In the genomic region with DNA sequence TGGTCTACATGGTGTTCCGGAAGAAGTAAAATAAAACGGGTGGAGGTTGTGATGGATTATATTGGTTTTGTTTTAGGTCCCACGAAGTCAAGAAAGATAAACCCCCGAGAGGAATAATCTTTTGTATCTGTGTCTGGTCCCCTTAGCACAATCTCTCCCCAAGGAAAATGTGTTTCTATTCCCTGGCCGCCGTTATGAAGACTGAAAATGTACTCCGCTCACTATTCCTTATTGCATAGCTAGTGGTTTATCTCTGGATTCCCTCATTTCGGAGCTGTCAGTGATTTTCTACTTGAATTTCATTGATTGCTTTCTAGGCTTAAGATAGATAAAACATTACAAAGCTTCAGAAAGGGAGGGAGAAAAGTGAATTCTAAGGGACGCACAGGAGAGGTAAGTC, we compare ENCODE assay signal across 8 mouse cellular contexts. TPM values are rescaled to one million over a fixed set of nuclear protein-coding genes. Genes with fewer than 3 reads are reported as not detected.
DNase-seq lines count a peak whose midpoint lies in the region; ATAC-seq lines count a peak whose summit lies in the region.

No protein-coding gene starts in this region.

- H3K9me3 ChIP-seq in heart, embryonic 14.5 days (ENCODE audit: control insufficient read depth, low read length) = no peaks in the 10 kb centered on the region
- no peaks in the 10 kb centered on the region for H3K9me3 ChIP-seq in hindbrain, embryonic 13.5 days
- no peaks in the 10 kb centered on the region for H3K9me3 ChIP-seq in midbrain, embryonic 13.5 days

- peak overlapping the region; percentile 32 to 84; a peak in 3 of 4 replicates for H3K27ac ChIP-seq in heart, embryonic 14.5 days (replicated peaks in 1 of 2; ENCODE audit: control insufficient read depth in 1 of 2, insufficient read depth in 1 of 2, low read depth in 2 of 2, low read length in 2 of 2)
- H3K27ac ChIP-seq in hindbrain, embryonic 13.5 days = peak overlapping the region; percentile 100
- H3K27ac ChIP-seq in midbrain, embryonic 13.5 days = peak overlapping the region; percentile 100

- no peaks in the 10 kb centered on the region for H3K27me3 ChIP-seq in heart, embryonic 14.5 days (ENCODE audit: control insufficient read depth, insufficient read depth, low read length)
- no peaks in the 10 kb centered on the region for H3K27me3 ChIP-seq in hindbrain, embryonic 13.5 days
- H3K27me3 ChIP-seq in midbrain, embryonic 13.5 days = no peaks in the 10 kb centered on the region

- peak overlapping the region; percentile 89 to 99; a peak in 3 of 4 replicates for H3K4me3 ChIP-seq in heart, embryonic 14.5 days (ENCODE audit: control insufficient read depth in 1 of 2, insufficient read depth in 1 of 2, low read depth in 1 of 2, low read length in 2 of 2)
- H3K4me3 ChIP-seq in hindbrain, embryonic 13.5 days = peak overlapping the region; percentile 99
- peak overlapping the region; percentile 97 for H3K4me3 ChIP-seq in midbrain, embryonic 13.5 days (replicated peaks)

- intact Hi-C loops in left cerebral cortex, postnatal 10 days (cut with DNase I) = loop anchor here (2.0 to 5.0 kb wide), 2 partner anchors 39 to 188 kb away; no protein-coding TSS in a partner anchor

- no peak for DNase-seq in heart, adult 8-10 months (ENCODE audit: low spot score)
- peak; percentile 58 for DNase-seq in adipocyte (ENCODE audit: low spot score)
- no peak for DNase-seq in ovary, postnatal 36 days (ENCODE audit: low spot score)
- no peak for DNase-seq in left cerebral cortex, postnatal 10 days (ENCODE audit: extremely low spot score in 1 of 2, low spot score in 2 of 2)

- WGBS in heart, embryonic 14.5 days = 10% methylated on average over 9 of the region's 9 CpGs
- 13% methylated on average over 9 of the region's 9 CpGs for WGBS in hindbrain, embryonic 13.5 days
- WGBS in midbrain, embryonic 13.5 days = 13% methylated on average over 9 of the region's 9 CpGs

- ATAC-seq in heart, embryonic 14.5 days (ENCODE audit: insufficient number of reproducible peaks, insufficient read depth, low FRiP score, low read depth) = no peak
- no peak for ATAC-seq in hindbrain, embryonic 13.5 days (ENCODE audit: low FRiP score)
- no peak for ATAC-seq in midbrain, embryonic 13.5 days
- ATAC-seq in CD4-positive, CD25-positive, alpha-beta regulatory T cell, adult 4 months = no peak

- no peaks in the 10 kb centered on the region for H3K36me3 ChIP-seq in heart, embryonic 14.5 days (ENCODE audit: control insufficient read depth, insufficient read depth, low read length)
- no peaks in the 10 kb centered on the region for H3K36me3 ChIP-seq in hindbrain, embryonic 13.5 days
- no peaks in the 10 kb centered on the region for H3K36me3 ChIP-seq in midbrain, embryonic 13.5 days

- peak overlapping the region; percentile 77 for H3K4me2 ChIP-seq in heart, embryonic 14.5 days (ENCODE audit: low read length)
- H3K4me2 ChIP-seq in hindbrain, embryonic 13.5 days = peak overlapping the region; percentile 53
- peak overlapping the region; percentile 54 for H3K4me2 ChIP-seq in midbrain, embryonic 13.5 days (replicated peaks)

- peaks cover 0 to 14% of the 10 kb centered on the region in 2 experiments; a peak in 2 of 4 replicates for H3K4me1 ChIP-seq in heart, embryonic 14.5 days (ENCODE audit: control insufficient read depth in 2 of 2, insufficient read depth in 2 of 2, low read length in 2 of 2)
- H3K4me1 ChIP-seq in hindbrain, embryonic 13.5 days (replicated peaks) = peaks cover 19% of the 10 kb centered on the region
- H3K4me1 ChIP-seq in midbrain, embryonic 13.5 days (replicated peaks) = peaks cover 24% of the 10 kb centered on the region

- H3K9ac ChIP-seq in heart, embryonic 14.5 days (ENCODE audit: low read length) = peak overlapping the region; percentile 68
- H3K9ac ChIP-seq in hindbrain, embryonic 13.5 days = peak overlapping the region; percentile 100
- peak overlapping the region; percentile 52; the same call in 1 of the 2 replicates for H3K9ac ChIP-seq in midbrain, embryonic 13.5 days (replicated peaks)

RNA-seq across cellular contexts. Expression of gene Fbxo11, which starts 1.7 kb away (rescaled TPM):
- 15.9 and 20.7 TPM in 2 replicates for polyA plus RNA-seq in heart, embryonic 14.5 days (2014; fragmentation: Nextera tagmentation; extraction: Ambion mirVana)
- total RNA-seq in heart, adult 8-10 months (2022) = 10 to 100 TPM; 31.1 to 37.0 (median 35.5) TPM
- polyA plus RNA-seq in hindbrain, embryonic 13.5 days (2015; fragmentation: Nextera tagmentation; extraction: Ambion mirVana) = 26.6 and 27.0 TPM in 2 replicates
- 30.7 and 31.2 TPM in 2 replicates for polyA plus RNA-seq in midbrain, embryonic 13.5 days (2015; fragmentation: Nextera tagmentation; extraction: Ambion mirVana)
- 10 to 100 TPM; 19.2 to 31.1 TPM for polyA plus RNA-seq in CD4-positive, CD25-positive, alpha-beta regulatory T cell, adult 4 months (2017; shearing (Covaris generic))
- total RNA-seq in left cerebral cortex, postnatal 10 days (2021) = 100 to 1,000 TPM; 109 to 111 TPM
